Mouse (Mus musculus) neural tube, embryonic 12.5 days (tissue): ENCODE results near the gene Pcbd2. TPM values are rescaled to one million over a fixed set of nuclear protein-coding genes. Genes with fewer than 3 reads are reported as not detected.

ENCODE experiments used
- ATAC-seq: fragments of 200-750 bp; cut with Nextera tagmentation; 2 replicates; pipeline ENCODE4 v1.8.0; 2017; ENCODE audit warnings: low read depth, mild to moderate bottlenecking, moderate TSS enrichment, moderate library complexity; ENCODE audit not compliant: low FRiP score
- H3K27ac ChIP-seq: fragments of 300-500 bp; sonication (generic); 2 replicates; pipeline ENCODE4 v1.5.1; 2016
- H3K27me3 ChIP-seq: fragments of 300-500 bp; sonication (generic); replicated peaks from 2 replicates; pipeline ENCODE4 v1.6.1; 2016; ENCODE audit warnings: mild to moderate bottlenecking
- H3K36me3 ChIP-seq: fragments of 300-500 bp; sonication (generic); 2 replicates; pipeline ENCODE4 v1.6.1; 2016; ENCODE audit warnings: mild to moderate bottlenecking
- H3K4me1 ChIP-seq: fragments of 300-500 bp; sonication (generic); 2 replicates; pipeline ENCODE4 v1.6.1; 2016
- H3K4me2 ChIP-seq: fragments of 300-500 bp; sonication (generic); replicated peaks from 2 replicates; pipeline ENCODE4 v1.6.1; 2016; ENCODE audit warnings: mild to moderate bottlenecking
- H3K4me3 ChIP-seq: fragments of 300-500 bp; sonication (generic); 2 replicates; pipeline ENCODE4 v1.5.1; 2016
- H3K9ac ChIP-seq: fragments of 300-500 bp; sonication (generic); 2 replicates; pipeline ENCODE4 v1.6.1; 2016; ENCODE audit warnings: mild to moderate bottlenecking
- H3K9me3 ChIP-seq: fragments of 300-500 bp; sonication (generic); 2 replicates; pipeline ENCODE4 v1.6.1; 2016; ENCODE audit warnings: mild to moderate bottlenecking
- WGBS: fragments of 180-500 bp; shearing (Covaris S2); methylation state at CpG from one replicate; pipeline ENCODE4 v1.1.7; 2016; 5-methylcytosine and 5-hydroxymethylcytosine counted together
- polyA plus RNA-seq: library from polyadenylated mRNA; unstranded; fragments of >200 nt; fragmentation: Nextera tagmentation; extraction: Ambion mirVana; gene quantifications from 2 replicates; pipeline ENCODE4 v1.2.1, GENCODE M21; 2016

Gene Pcbd2
- polyA plus RNA-seq, 1 experiment from 2014 or later, result 27.9 TPM

GRCm38 (mm10) chr13:55754380-55754779 lies 27.2 kb downstream of the Pcbd2 start:
- Histone ChIP-seq H3K36me3 (no peaks in the 10 kb centered on the region), H3K9me3 (no peaks in the 10 kb centered on the region), H3K9ac (no peak overlapping the region), H3K4me3 (no peak overlapping the region), H3K27me3 (no peaks in the 10 kb centered on the region), H3K4me1 (0 out of 2 replicates have a peak, but pooled peaks cover 3% of the 10 kb centered on the region), H3K27ac (no peak overlapping the region), H3K4me2 (no peak overlapping the region)
- ATAC-seq, result no peak
- 87% methylated on average over 13 of the region's 13 CpGs for WGBS

DNA sequence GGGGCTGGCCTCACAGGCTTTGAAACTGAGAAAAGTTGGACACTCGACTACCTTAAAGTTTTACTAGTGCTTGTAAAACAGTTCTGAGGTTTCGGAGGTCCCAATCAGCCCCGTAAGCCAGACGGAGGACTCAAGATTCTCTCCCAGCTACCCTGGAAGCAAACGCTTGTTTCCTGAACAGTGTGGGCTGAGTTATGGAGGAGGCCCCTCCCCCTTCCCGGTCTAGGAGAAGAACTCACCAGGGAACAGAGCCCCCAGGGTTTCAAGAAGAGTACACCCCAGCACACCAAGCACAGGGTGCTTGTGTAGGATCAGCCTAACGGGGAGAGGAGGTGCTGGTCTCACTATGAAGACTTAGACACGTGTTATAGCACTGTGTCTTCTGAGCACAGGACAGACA lies 29.6 kb downstream of the Pcbd2 start:
- H3K36me3 ChIP-seq, result no peaks in the 10 kb centered on the region
- WGBS, result 27% methylated on average over 8 of the region's 8 CpGs
- no peak for ATAC-seq
- no peaks in the 10 kb centered on the region for H3K27me3 ChIP-seq
- no peaks in the 10 kb centered on the region for H3K9me3 ChIP-seq
- no peak overlapping the region for H3K9ac ChIP-seq
- no peak overlapping the region for H3K27ac ChIP-seq
- peaks cover 11% of the 10 kb centered on the region for H3K4me1 ChIP-seq
- peak overlapping the region; percentile 28; the same call in 1 of the 2 replicates for H3K4me2 ChIP-seq
- H3K4me3 ChIP-seq, result no peak overlapping the region

DNA sequence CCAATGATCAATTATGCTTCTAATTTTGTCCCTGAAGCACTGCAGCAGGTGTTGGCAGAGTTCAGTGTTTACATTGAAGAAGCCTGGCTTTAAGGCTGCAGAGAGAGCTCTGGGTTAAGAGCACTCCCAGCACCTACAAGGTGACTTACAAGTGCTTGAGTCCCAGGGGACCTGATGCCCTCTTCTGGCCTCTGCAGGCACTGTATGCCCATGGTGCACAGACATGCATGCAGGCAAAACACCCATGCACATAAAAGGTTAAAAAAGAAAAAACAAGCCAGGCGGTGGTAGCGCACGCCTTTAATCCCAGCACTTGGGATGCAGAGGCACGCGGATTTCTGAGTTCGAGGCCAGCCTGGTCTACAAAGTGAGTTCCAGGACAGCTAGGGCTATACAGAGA lies 30.5 kb downstream of the Pcbd2 start:
- Histone ChIP-seq H3K36me3 (no peaks in the 10 kb centered on the region), H3K4me1 (peaks cover 11% of the 10 kb centered on the region), H3K4me2 (no peak overlapping the region), H3K4me3 (no peak overlapping the region), H3K27ac (no peak overlapping the region), H3K9ac (no peak overlapping the region), H3K9me3 (no peaks in the 10 kb centered on the region), H3K27me3 (no peaks in the 10 kb centered on the region)
- ATAC-seq, result no peak
- WGBS, result 85% methylated on average over 6 of the region's 6 CpGs

GRCm38 (mm10) chr13:55760576-55760975 lies 33.4 kb downstream of the Pcbd2 start:
- no peak for ATAC-seq
- no peaks in the 10 kb centered on the region for H3K36me3 ChIP-seq
- H3K4me2 ChIP-seq, result no peak overlapping the region
- no peaks in the 10 kb centered on the region for H3K9me3 ChIP-seq
- H3K27me3 ChIP-seq, result no peaks in the 10 kb centered on the region
- H3K9ac ChIP-seq, result no peak overlapping the region
- no peak overlapping the region for H3K27ac ChIP-seq
- H3K4me3 ChIP-seq, result no peak overlapping the region
- H3K4me1 ChIP-seq, result peaks cover 11% of the 10 kb centered on the region
- 47% methylated on average over 10 of the region's 10 CpGs for WGBS

- no peaks in the 10 kb centered on the region for H3K9me3 ChIP-seq
- H3K27me3 ChIP-seq, result no peaks in the 10 kb centered on the region
- no peak overlapping the region for H3K4me3 ChIP-seq
- H3K36me3 ChIP-seq, result no peaks in the 10 kb centered on the region
- WGBS, result 80% methylated on average over 10 of the region's 10 CpGs
- no peak for ATAC-seq
- no peak overlapping the region for H3K4me2 ChIP-seq
- H3K9ac ChIP-seq, result no peak overlapping the region
- H3K27ac ChIP-seq, result no peak overlapping the region
- peaks cover 11% of the 10 kb centered on the region for H3K4me1 ChIP-seq
These were observed 34.3 kb downstream of the Pcbd2 start for GRCm38 (mm10) chr13:55761486-55761885.

DNA sequence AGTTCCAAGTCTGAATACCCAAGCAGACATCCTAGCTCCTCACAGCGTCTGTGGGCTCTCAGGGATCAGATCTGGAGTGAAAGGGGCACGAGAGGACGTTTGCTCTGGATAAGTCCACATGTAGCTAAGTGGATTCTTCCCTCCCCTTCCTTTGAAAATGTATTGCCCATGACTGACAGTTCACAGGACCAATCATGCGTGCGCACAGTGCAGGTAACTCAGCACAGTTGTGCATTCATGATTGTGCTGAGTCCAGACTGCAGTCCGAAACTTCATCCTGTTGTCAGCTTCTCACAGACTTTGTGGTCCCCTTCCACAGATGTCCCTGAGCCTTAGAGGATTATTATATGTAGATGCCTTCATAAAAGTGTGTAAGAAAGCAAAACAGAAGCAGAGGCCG lies 47.2 kb downstream of the Pcbd2 start:
- H3K4me1 ChIP-seq, result no peaks in the 10 kb centered on the region

GRCm38 (mm10) chr13:55775056-55775455 lies 47.9 kb downstream of the Pcbd2 start:
- Histone ChIP-seq H3K4me3 (no peak overlapping the region), H3K27ac (no peak overlapping the region), H3K36me3 (no peaks in the 10 kb centered on the region), H3K9me3 (no peaks in the 10 kb centered on the region), H3K9ac (no peak overlapping the region), H3K27me3 (no peaks in the 10 kb centered on the region), H3K4me2 (no peak overlapping the region), H3K4me1 (no peaks in the 10 kb centered on the region)
- ATAC-seq, result no peak
- 53% methylated on average over 11 of the region's 11 CpGs for WGBS

More for the DNA sequence above, 47.2 kb downstream of the Pcbd2 start:
- no peak overlapping the region for H3K27ac ChIP-seq
- 91% methylated on average over 7 of the region's 7 CpGs for WGBS
- no peak overlapping the region for H3K9ac ChIP-seq
- no peak for ATAC-seq
- H3K4me3 ChIP-seq, result no peak overlapping the region
- H3K27me3 ChIP-seq, result no peaks in the 10 kb centered on the region
- no peaks in the 10 kb centered on the region for H3K9me3 ChIP-seq
- H3K36me3 ChIP-seq, result no peaks in the 10 kb centered on the region
- H3K4me2 ChIP-seq, result no peak overlapping the region

GRCm38 (mm10) chr13:55784268-55784667 lies 57.1 kb downstream of the Pcbd2 start, which contains the start of gene Catsper3:
Catsper3 (plus strand) TSS chr13:55784568.
- Histone ChIP-seq H3K36me3 (no peaks in the 10 kb centered on the region), H3K27ac (no peak within 1 kb of the TSS), H3K4me2 (no peak within 1 kb of the TSS), H3K9ac (no peak within 1 kb of the TSS), H3K27me3 (no peaks in the 10 kb centered on the region), H3K4me3 (no peak within 1 kb of the TSS), H3K4me1 (no peaks in the 10 kb centered on the region), H3K9me3 (no peaks in the 10 kb centered on the region)
- 89% methylated on average over 3 of the region's 3 CpGs for WGBS
- no peak for ATAC-seq

DNA sequence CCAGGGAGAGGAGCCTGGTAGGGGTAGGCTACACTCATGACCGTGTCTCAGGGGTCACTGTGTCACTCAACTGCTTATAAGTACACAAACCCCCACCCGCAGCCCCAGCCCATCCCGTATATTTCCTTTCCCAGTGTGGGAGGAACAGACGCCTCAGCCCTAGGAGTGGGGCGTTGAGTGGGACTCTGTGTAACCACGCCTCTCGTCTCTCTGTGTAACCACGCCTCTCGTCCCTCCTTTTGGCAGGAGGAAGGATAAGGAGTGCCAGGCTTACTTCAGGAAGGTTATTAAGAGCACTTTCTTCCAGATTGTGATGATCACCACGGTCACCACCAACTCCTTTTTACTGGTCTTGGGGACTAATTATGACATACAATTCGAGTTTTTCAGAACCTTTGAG lies 59.0 kb downstream of the Pcbd2 start:
- no peak for ATAC-seq
- no peak overlapping the region for H3K4me2 ChIP-seq
- no peaks in the 10 kb centered on the region for H3K4me1 ChIP-seq
- H3K9ac ChIP-seq, result no peak overlapping the region
- no peaks in the 10 kb centered on the region for H3K36me3 ChIP-seq
- no peaks in the 10 kb centered on the region for H3K9me3 ChIP-seq
- WGBS, result 88% methylated on average over 11 of the region's 11 CpGs
- H3K27me3 ChIP-seq, result no peaks in the 10 kb centered on the region
- H3K4me3 ChIP-seq, result no peak overlapping the region
- H3K27ac ChIP-seq, result no peak overlapping the region

GRCm38 (mm10) chr13:55801246-55801645 lies 74.1 kb downstream of the Pcbd2 start:
- no peak overlapping the region for H3K27ac ChIP-seq
- ATAC-seq, result no peak
- H3K9me3 ChIP-seq, result 0 out of 2 replicates have a peak, but pooled peaks cover 6% of the 10 kb centered on the region
- H3K36me3 ChIP-seq, result no peaks in the 10 kb centered on the region
- no peak overlapping the region for H3K9ac ChIP-seq
- WGBS, result 63% methylated on average over 2 of the region's 2 CpGs
- no peak overlapping the region for H3K4me3 ChIP-seq
- H3K27me3 ChIP-seq, result no peaks in the 10 kb centered on the region
- no peak overlapping the region for H3K4me2 ChIP-seq
- no peaks in the 10 kb centered on the region for H3K4me1 ChIP-seq

- Histone ChIP-seq H3K36me3 (no peaks in the 10 kb centered on the region), H3K4me1 (no peaks in the 10 kb centered on the region), H3K4me3 (no peak overlapping the region), H3K9ac (no peak overlapping the region), H3K27me3 (no peaks in the 10 kb centered on the region), H3K27ac (no peak overlapping the region), H3K4me2 (no peak overlapping the region), H3K9me3 (0 out of 2 replicates have a peak, but pooled peaks cover 6% of the 10 kb centered on the region)
- ATAC-seq, result no peak
- 93% methylated on average over 1 of the region's 1 CpGs for WGBS
These were observed 76.8 kb downstream of the Pcbd2 start for GRCm38 (mm10) chr13:55803973-55804372.

DNA sequence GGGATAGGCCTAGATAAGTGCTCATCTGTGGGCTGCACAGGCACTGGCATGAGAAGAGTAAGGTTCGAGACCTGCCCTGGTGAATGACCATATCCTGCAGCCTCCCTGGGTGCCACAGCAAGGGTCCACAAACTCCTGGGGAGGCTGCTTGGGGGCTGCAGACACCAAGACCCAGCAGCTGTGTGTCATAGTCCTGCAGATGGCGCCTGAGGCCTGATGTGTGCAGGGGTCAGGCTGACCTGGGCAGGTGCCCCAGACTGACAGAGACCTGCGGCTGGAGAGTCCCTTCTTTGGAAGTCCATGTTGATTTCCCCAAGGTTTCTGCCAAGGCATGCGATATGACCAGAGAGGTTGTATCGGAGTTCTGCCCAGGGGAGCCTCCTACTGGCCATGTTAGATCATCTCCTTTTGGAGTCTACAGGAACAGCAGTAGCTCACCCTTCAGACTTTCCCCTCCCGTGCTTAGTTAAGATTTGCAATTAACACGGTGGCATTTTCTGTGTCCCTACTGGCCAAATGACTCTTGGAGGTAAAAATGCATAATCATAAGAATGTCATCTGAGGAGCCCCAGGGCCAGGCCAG lies 82.0 kb downstream of the Pcbd2 start:
- no peaks in the 10 kb centered on the region for H3K27me3 ChIP-seq
- H3K4me2 ChIP-seq, result no peak overlapping the region
- H3K9me3 ChIP-seq, result no peaks in the 10 kb centered on the region
- no peak overlapping the region for H3K4me3 ChIP-seq
- no peak for ATAC-seq
- no peak overlapping the region for H3K9ac ChIP-seq
- H3K4me1 ChIP-seq, result no peaks in the 10 kb centered on the region
- no peak overlapping the region for H3K27ac ChIP-seq
- no peaks in the 10 kb centered on the region for H3K36me3 ChIP-seq
- WGBS, result 72% methylated on average over 7 of the region's 7 CpGs

DNA sequence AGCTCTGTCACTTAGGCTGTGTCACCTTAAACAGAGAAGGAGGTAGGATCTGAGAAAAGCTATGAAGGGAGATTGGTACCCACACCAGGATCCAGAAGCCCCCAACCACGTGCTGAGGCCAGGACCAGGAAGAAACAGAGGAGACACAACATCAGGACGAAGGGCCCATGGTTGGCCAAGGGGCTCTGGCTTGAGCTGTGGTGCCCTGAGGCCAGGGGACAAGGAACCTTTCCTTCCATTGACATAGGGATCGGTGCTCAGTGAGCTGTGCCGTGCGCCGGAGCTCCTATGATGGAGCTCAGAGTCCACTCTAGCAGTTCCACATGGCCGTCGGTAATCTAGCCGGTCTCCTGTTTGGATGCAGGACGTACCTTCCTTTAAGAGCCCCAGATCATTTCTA lies 82.5 kb downstream of the Pcbd2 start:
- ATAC-seq, result no peak
- no peaks in the 10 kb centered on the region for H3K9me3 ChIP-seq
- no peaks in the 10 kb centered on the region for H3K4me1 ChIP-seq
- 93% methylated on average over 10 of the region's 10 CpGs for WGBS
- H3K36me3 ChIP-seq, result no peaks in the 10 kb centered on the region
- no peak overlapping the region for H3K4me2 ChIP-seq
- H3K4me3 ChIP-seq, result no peak overlapping the region
- no peak overlapping the region for H3K27ac ChIP-seq
- no peaks in the 10 kb centered on the region for H3K27me3 ChIP-seq
- H3K9ac ChIP-seq, result no peak overlapping the region
